Mouse (Mus musculus): Measurements from ENCODE around the gene Fam234b. TPM values are rescaled to one million over a fixed set of nuclear protein-coding genes. Genes with fewer than 3 reads are reported as not detected.

Fam234b gene
- polyA plus RNA-seq (2014; fragmentation: Illumina TruSeq; extraction: RNeasy Lipid Tissue Mini Kit (QIAGEN cat#74804); ENCODE audit: low read depth, low replicate concordance), result 16.9 TPM

GRCm38 (mm10) chr6:135197921-135198532 is at the start of gene Fam234b, which contains the start of gene Hebp1:
Fam234b (plus strand) TSS chr6:135197977.
Hebp1 (minus strand) TSS chr6:135198022.

GRCm38 (mm10) chr6:135254153-135254552 is 56.4 kb downstream of the Fam234b start, which contains the start of gene Gsg1:
Gsg1 (minus strand) TSS chr6:135254351.

Other genes with a start within 250 kb of the Fam234b start
- gene Apold1, start 216.3 kb upstream of the Fam234b start, polyA plus RNA-seq (2014; fragmentation: Illumina TruSeq; extraction: RNeasy Lipid Tissue Mini Kit (QIAGEN cat#74804); ENCODE audit: low read depth, low replicate concordance), result 3.3 TPM
- gene Ddx47, start 186.4 kb upstream of the Fam234b start, polyA plus RNA-seq (2014; fragmentation: Illumina TruSeq; extraction: RNeasy Lipid Tissue Mini Kit (QIAGEN cat#74804); ENCODE audit: low read depth, low replicate concordance), result 43.3 TPM
- gene Gprc5a, start 132.3 kb upstream of the Fam234b start, polyA plus RNA-seq (2014; fragmentation: Illumina TruSeq; extraction: RNeasy Lipid Tissue Mini Kit (QIAGEN cat#74804); ENCODE audit: low read depth, low replicate concordance), result 6.2 TPM
- not detected for gene Gprc5d, start 79.7 kb upstream of the Fam234b start, polyA plus RNA-seq (2014; fragmentation: Illumina TruSeq; extraction: RNeasy Lipid Tissue Mini Kit (QIAGEN cat#74804); ENCODE audit: low read depth, low replicate concordance)
- gene Hebp1, start within 50 bp of the Fam234b start, polyA plus RNA-seq (2014; fragmentation: Illumina TruSeq; extraction: RNeasy Lipid Tissue Mini Kit (QIAGEN cat#74804); ENCODE audit: low read depth, low replicate concordance), result 94.0 TPM
- 69.1 TPM for gene Gsg1, start 56.4 kb downstream of the Fam234b start, polyA plus RNA-seq (2014; fragmentation: Illumina TruSeq; extraction: RNeasy Lipid Tissue Mini Kit (QIAGEN cat#74804); ENCODE audit: low read depth, low replicate concordance)
- 4.2 TPM for gene Pbp2, start 112.4 kb downstream of the Fam234b start, polyA plus RNA-seq (2014; fragmentation: Illumina TruSeq; extraction: RNeasy Lipid Tissue Mini Kit (QIAGEN cat#74804); ENCODE audit: low read depth, low replicate concordance)
- gene Emp1, start 164.6 kb downstream of the Fam234b start, polyA plus RNA-seq (2014; fragmentation: Illumina TruSeq; extraction: RNeasy Lipid Tissue Mini Kit (QIAGEN cat#74804); ENCODE audit: low read depth, low replicate concordance), result 182 TPM